Mouse (Mus musculus) lung, postnatal 4 days (tissue): ENCODE results near the gene Slc35d2.

ENCODE experiments used
- DNase-seq, 2 experiments: peaks; one replicate each; pipeline ENCODE4 v3.0.0; 2021

The Slc35d2 gene

GRCm38 (mm10) chr13:64128858-64129615 lies at the start of gene Slc35d2:
Slc35d2 (minus strand) TSS chr13:64129368.
- DNase-seq, result peak; percentile 80 to 81

DNA sequence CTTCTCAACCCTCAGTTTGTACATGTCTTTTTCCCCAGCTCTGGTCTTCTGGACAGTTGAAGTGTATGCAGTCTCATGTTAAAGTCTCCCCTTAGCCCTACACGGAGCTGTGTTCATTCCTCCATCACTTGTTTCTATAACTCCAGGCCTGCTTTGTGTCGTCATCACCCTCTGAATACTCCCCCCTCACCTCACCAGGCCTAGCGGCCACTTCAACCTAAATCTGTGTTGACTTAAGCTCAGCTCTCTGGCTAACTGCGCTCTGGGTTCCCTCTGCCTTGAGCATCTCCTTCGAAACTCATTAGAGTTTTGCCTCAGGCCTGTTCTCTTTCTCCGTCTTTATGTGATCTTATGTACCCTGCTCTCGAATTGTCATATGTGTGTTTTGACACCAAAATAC lies 48.8 kb upstream of the Slc35d2 start:
- DNase-seq, result no peak

GRCm38 (mm10) chr13:64169746-64170145 lies 40.6 kb upstream of the Slc35d2 start:
- peak; percentile 30 to 37 for DNase-seq

DNA sequence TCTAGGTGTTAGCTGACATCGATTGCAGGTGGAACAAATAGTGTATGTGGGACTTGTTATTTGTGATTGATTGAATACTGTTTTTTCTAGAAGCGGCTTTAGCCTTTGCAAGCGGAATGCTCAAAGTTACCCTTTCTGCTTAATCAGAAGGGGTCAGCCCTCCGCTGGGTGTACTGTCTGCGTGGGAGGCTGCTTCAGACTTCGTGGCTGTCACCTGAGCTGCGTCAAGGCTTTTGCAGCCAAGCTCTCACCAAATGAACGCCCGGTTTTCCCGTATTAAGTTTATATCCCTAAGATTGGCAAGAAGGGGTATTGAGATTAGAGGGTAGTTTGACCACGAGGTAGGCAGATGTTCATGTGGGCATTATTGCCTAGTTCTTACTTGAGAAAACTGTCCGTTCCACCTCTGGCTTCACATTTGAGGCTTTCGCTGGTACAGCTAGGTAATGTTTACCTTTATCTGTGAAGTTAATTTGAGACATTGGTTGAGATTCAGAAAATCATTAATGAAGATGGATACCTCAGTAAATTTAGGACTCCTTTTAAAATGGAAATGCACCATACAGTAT lies 34.1 kb upstream of the Slc35d2 start:
- DNase-seq, result no peak

- peak; percentile 11 to 32 for DNase-seq
Observed at GRCm38 (mm10) chr13:64162626-64163025, 33.5 kb upstream of the Slc35d2 start.

DNA sequence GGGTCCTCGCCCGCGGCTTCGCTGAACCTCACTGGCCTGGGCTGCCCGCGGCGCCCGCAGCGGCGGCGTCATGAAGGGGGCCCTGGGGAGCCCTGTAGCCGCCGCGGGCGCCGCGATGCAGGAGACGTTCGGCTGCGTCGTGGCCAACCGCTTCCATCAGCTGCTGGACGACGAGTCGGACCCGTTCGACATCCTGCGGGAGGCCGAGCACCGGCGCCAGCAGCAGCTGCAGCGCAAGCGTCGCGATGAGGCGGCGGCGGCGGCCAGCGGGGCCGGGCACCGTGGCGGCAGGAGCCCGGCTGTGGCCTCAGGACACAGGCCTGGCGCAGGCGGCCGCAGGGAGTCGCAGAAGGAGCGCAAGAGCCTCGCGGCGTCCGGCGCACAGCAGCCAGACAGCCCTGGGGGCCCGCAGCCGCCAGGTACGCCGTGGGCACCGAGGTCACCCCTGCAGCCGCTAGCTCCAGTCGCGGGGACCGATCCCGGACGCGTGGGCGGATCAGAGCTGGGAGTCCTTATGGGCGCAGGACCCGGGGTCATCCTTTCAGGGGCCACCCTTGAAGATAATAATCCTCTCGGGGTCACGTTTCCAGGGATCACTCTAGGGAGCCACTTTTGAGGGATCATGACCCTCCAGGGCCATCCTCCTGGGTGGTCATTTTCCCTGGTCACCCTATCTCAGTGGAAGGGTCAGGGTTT lies 32.9 kb upstream of the Slc35d2 start:
- DNase-seq, result no peak

DNA sequence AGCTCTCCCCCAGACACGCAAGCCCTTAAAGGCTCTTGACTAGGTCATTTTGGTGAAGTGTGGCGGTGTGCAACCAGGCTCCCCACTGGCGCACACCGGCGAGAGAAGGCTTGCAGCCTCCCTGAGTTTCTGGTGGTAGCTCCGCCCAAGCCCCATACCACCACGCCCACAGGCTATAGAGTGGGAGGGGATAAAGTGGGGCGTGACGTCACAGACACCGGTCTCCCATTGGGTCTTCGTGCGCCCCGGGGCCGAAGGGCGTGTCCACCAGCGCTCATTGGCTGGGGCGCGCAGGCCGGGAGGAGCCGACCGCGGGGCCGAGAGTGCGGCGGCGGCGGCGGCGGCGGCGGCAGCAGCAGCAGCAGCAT lies 32.4 kb upstream of the Slc35d2 start, which contains the start of gene Habp4:
Gene Habp4, plus strand, starts transcription at position 277 of the 368 bp plus-strand sequence.
- peak; percentile 99 for DNase-seq

DNA sequence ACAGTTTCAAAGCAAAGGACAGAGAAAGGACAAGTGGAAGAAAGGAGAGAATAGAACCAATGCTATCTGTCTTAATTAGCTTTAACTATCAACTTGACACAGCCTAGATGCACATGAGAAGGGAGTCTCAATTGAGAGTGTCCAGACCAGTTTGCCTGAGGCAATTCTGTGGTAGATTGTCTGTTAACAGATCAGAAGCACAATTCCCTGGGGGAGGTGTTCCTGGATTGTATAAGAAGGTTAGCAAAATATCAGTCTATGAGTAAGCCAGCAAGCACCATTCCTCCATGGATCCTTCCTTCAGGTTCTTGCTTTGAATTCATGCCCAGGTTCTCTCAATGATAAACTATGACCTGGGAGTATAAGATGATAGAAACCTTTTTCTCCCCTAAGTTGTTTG lies 27.8 kb upstream of the Slc35d2 start:
- no peak for DNase-seq

DNA sequence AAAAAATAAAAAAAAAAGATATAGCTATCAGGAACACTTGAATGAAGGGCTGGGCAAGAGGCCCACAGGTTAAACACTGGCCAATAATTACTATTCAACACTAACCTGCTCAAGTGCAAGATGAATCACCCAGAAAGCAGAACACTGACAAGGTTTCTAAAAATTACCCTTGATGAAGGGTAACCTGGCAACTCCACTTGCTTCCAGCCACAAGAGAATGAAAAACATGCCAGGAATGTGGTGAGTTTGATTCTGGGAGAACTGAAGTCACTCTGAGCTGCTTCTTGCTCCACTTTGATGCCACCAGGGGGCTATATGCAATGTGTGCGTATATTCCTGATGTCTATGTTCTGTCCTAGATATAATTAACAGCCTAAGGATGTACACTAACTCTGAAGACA lies 26.0 kb upstream of the Slc35d2 start:
- DNase-seq, result peak; percentile 38 to 44

- DNase-seq, result no peak
Observed at GRCm38 (mm10) chr13:64154651-64155050, 25.5 kb upstream of the Slc35d2 start.

DNA sequence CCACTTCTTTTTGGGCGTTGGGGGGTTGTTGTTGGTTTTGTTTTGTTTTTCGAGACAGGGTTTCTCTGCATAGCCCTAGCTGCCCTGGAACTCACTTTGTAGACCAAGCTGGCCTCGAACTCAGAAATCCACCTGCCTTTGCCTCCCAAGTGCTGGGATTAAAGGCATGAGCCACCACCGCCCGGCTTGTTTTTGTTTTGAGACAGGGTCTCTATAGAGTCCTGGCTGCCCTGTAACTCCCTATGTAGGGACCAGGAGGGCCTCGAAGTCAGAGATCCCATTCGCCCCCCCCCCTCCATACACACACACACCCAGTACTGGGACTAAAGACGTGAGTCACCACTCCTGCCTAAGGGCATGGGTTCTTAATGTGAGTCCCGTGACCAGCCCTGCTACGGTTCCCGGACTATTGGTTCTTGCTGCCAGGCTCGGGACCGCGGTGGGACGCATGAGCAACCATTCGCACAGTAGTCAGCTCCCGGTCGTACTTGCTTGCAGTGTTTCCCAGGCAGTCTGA lies 24.6 kb upstream of the Slc35d2 start:
- DNase-seq, result peak; percentile 43 to 67

- peak; percentile 98 to 99 for DNase-seq
Observed at GRCm38 (mm10) chr13:64153083-64153682, 24.0 kb upstream of the Slc35d2 start, which contains the start of gene Zfp367. Zfp367 (minus strand) TSS chr13:64153202.

DNA sequence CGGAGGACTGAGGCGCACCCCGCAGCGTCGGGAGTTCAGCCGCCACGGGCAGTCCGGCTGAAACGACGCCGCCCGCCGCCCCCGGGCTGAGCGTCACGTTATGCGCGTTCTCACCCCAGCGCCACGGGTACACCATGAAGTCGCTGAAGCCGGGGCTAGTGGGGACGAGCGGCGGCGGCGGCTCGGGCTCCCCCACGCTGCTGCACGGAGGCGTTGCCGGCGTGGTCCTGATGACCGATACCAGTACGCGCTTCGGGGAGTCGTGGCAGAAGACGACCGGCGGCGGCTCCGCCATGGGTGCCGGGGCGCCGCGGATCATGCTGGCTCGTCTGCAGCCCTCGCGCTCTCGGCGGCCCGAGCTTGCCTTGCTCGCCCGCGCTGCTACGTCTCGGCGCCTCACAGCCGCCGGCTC lies 23.5 kb upstream of the Slc35d2 start:
- no peak for DNase-seq

DNA sequence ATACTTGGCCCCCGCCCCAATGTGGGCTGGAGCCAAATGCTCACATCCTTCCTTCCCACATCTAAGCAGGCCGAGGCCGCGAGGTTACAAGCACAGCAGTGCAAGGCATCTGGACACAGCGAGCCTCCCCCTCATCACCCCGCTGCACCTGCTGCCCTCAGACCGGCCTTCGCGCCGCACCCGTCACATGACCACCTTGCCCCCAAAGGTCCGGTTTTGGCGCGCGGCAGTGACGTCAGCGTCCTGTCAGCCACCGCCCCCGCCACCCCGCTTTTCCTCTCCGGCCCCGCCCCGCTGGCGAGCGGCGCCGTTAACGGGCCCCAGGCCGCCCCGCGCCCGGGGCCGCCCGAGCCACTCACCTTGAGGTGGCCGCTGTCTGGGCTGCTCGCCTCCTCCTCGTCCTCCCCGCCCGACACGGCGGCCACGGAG lies 23.1 kb upstream of the Slc35d2 start:
- peak; percentile 90 to 91 for DNase-seq

GRCm38 (mm10) chr13:64150121-64150520 lies 21.0 kb upstream of the Slc35d2 start:
- DNase-seq, result no peak

DNA sequence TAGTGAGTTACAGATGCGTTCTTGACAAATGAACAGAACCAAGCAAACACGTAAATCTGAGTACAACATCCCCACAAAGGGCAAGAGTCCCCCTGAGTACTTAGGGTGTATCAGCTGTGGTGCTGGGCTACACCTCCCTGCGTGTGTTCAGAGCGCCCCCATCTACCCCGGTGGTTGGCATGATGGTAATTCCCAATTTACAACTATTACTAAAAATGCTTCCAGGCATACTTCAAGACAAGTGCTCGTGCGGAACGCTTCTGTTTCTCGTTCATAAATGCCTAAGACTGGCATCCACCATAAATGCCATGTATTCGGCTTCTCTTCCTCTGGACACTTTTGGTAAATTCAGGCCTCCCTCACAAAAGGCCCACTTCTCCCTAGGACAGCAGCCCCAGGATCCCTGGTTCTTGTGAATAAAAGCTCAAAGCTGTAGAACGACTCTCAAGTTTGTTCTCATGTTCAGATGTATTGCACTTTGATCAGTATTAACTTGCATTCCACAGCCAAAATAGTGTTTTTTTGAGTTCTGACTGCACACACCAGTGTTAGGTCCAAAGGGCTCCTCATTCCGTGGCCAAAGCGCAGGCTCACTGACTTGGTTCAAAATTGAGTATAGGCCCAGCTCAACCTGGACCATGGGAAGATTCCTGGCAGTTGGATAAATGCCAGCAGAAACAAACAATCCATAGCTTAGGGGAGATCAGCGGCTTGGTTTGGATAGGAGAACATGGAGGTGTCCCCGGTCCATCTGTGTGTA lies 628 bp upstream of the Slc35d2 start:
- DNase-seq, result peak; percentile 59 to 65

GRCm38 (mm10) chr13:64126316-64126715 lies 2.9 kb downstream of the Slc35d2 start:
- DNase-seq, result no peak

DNA sequence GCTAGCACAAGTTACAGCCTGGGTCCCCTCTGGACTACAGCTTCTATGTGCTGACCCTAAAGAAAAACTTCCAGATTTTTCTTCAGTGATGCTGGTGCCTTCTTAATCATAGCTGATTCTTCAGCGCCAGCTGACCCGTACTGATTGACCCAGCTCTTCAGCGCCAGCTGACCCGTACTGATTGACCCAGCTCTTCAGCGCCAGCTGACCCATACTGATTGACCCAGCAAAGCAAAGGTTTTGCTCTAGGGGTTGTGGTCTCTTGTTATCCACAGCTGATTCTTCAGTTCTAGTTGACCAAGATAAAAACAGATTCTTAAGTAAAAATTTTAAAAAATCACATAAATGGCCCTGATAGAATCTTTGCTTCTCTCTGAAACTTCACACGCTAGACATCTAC lies 4.3 kb downstream of the Slc35d2 start:
- no peak for DNase-seq

DNA sequence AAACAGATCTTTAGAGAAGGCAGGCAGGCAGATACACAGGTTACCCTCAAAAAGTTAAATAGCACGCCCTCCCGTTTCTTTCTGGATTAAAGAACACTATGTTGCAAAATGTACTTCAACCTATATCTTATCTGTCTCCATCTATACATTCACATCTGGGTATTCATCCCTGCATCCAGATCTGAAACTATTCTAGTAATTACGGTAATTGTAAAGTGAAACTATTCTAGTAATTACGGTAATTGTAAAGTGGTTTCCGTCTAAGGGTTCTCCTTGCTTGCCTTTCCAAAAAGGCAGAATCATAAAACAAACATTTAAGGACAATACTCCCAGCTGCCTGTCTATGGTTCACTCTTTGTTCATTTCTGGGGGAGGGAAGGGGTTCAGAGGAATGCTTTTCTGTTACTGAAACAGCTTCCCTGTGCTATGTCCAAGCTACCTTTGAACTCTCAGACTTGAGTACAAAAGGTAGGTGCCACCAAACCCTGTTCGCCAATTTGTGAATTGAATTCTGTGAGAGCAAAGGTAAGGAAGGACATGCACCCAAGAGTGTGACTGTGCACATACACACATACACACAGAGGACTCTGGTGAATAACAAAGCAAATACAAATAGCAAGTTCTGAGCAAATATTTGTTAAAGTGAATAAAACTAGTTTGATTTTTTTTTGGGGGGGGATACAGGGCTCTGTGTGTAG lies 5.5 kb downstream of the Slc35d2 start:
- no peak for DNase-seq

DNA sequence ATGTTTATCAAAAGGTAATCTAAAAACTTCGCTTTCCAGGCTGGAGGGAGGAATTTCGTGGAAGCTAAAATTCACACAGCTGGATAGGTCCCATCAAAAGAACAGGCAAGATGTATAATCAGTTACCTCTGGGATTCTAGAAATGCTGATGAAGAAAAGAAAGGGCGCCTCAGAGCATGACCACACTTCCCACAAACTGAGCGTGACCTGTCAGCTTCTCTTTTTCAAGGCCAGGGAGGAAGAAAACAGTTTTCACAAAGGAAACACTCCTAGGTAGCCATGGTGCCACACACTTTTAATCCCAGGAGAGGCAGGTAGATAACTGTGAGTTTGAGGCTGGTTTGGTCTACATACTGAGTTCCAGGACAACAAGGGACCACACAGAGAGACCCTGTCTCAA lies 8.4 kb downstream of the Slc35d2 start:
- DNase-seq, result no peak

- DNase-seq, result no peak
Observed at GRCm38 (mm10) chr13:64117442-64117841, 11.7 kb downstream of the Slc35d2 start.

- no peak for DNase-seq
Observed at GRCm38 (mm10) chr13:64110421-64110820, 18.7 kb downstream of the Slc35d2 start.
